Mouse (Mus musculus): Measurements from ENCODE around the gene Eppin.

Gene Eppin

DNA sequence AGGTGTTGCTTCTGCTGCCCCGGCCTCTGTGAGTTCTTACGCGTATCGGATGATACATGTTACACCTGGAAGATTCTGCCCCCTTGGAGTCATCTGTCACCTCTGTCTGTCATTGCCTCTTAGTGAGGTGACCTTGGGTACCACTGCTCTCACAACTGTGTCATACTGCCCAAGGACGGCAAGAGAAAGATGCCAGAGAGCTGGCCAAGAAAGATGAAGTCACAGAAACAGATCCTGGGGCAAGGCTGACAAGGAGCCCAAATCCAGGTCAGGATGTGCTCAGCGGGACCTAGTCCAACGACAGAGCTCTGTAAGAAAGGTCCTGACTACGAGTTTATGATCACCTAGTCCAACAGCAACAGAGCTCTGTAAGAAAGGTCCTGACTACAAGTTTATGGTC lies 33.3 kb downstream of the Eppin start:
- DNase-seq (ENCODE audit: low read depth) = no peak

DNA sequence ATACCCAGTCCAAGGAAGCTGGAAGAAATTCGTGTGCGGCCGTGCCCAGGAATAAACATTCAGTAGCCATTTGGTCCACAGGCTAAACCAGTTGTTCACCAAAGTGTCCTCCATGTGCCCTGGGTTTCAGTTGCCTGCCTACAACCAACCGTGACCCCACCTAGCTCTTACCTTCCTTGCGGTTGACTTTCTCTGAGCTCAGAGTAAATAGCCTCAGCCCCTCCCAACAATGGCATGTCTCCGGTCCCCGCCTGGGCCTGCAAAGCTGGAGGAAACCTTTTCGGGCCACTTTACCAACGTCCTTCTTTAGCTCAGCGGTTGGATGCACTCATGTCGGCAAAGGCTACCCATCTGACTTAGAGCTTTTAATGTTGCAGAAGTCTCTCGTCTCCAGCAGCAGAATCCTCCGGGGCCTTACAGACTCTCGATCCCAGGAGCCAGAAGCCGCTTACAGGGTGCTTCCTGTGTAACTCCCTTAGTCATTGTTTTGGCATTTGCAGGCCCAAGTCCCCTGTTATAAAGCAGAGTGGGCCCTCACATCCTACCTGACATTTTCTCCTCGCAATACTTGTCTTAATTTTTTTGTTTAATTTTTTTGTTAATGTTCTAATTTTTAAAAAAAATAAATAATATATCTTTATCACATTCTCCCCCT lies 34.3 kb downstream of the Eppin start:
- DNase-seq (ENCODE audit: low read depth) = peak; percentile 8

DNA sequence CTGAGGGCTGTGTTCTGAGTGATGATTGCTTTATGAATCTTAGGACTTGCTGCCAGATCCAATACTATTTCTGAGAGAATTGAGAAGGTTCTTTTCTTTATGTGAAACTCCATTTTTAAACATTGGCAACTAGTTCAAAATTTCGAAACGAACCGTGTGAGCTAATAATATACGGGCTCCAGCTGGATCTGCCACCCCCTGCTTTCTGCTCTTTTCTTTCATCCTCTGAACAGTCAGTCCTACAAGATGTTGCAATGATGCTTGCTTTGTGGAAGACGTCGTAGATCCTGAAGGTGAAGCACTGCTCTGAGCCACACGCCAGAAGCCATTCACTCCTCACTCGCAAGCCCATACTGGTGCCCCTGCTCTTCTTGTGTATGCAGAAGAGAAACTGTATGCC lies 35.0 kb downstream of the Eppin start:
- DNase-seq (ENCODE audit: low read depth) = no peak

DNA sequence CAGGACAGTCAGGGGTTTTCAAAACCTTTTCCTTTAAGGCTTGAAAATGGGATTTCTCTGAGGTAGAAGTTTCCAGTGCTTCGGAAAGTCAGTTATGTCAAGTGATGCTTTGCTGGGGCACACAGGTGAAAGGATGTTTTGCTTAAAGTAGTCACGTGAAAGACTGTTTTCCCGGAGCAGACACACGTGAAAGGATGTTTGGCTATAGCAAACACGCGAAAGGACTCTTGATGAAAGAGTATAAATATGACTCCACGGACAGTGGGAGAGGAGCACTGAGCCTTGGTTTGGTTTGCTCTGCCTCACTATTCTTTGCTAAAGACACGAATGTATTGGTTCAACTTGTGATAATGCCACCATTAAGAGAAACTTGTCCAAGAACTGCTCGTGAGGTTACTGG lies 41.9 kb downstream of the Eppin start:
- DNase-seq (ENCODE audit: low read depth) = no peak

DNA sequence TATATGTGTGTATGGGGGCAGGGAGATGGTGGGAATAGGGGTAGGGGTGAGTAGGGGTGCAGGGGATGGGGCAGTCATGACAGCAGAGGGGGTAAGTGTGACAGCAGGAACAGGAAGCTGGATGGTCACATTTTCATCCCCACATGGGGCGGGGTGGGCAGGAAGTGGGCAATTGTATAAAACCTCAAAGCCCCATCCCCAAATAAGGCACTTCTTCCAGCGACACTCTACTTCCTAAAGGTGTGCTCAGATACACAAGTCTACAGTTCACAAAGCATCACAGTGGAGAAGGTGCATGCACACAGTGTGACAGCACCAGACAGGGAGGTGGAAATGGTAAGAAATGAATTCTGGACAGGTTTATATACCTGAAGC lies 42.5 kb downstream of the Eppin start:
- DNase-seq (ENCODE audit: low read depth) = no peak

DNA sequence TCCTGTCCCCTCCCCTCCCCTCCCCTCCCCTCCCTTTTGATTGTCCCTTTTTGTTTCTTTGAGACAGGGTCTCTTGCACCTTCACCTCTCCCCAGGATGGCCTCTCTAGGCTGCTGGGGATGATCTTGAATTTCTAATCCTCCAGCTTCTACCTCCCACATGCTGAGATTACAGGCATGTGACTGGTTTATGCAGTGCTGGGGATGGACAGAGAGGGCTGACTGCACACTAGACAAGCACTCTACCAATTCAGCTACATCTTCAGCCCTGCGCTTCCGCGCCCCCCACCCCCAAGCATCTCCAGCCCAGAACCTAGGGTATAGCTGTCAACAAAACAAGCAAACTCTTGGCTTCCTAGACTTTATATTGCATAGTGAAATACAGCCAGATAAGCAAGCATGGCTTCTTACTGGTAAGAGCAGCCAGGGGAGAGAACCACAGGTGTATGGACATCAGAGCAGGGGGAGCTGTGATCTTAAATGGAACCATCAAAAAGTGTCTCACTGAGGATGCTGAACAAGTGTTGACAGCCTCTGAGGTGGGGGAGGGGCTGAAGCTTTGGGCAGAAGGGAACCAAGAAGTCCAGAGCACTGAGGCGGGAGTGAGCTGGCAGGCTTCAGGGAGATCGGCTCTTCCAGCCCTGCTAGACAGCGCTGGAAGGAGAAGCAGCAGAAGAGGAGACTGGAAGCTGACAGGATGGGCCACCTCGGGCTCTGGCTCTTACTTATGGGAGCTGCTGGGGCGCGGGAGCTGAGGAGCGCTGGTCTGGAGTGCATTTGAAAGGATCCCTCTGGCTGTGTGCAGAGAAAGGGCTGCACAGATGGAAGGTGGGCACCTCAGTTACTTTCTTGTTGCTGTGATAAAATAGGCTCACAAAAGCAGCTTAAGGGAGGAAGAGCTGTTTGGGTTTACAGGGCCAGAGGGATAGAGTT lies 43.2 kb downstream of the Eppin start:
- no peak for DNase-seq (ENCODE audit: low read depth)

DNA sequence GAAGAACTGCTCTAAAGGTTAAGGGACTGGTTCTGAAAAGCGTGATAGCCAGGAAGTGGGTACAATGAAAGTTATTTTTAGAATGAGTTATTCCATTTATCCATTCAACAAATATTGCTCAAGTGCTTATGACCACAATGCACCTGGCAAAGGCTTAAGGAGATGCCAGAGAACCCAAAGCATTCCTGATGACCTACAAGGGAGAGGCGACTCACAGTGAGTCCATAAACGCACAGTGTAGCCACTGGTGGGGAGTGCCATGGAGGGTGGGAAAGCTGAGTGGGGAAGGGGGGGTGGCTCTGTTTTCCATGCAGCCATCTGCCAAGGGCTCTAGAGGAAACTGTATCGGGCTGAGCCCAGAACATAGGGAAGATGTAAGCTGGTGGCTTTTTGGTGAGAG lies 44.1 kb downstream of the Eppin start:
- DNase-seq (ENCODE audit: low read depth) = no peak

DNA sequence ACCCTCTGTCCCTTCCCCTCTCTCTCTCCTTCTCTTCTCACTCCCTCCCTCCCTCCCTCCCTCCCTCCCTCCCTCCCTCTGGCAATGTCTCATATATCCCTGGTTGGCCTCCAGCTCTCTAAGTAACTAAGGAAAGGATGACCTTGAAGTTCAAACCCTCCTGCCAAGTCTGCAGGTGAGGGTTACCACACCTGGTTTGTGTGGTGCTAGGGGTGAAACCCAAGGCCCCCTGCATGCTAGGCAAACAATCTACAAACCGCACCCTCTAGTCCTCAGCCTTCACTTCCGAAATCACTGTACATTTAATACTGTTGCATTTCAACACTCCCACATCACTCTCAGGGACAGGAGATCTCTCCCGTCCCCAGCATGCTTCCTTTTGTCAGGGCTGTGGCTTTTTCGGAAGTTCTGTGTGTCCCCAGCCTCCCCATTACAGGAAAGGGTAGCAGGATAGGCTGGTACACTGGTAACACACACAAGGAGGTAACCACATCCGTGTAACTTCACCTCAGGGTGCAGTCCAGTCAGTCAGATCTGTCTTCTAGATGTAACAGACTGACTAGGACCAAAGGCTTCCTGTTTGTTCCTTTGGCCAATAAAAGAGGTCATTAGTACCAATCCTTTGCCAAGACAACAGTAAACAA lies 48.8 kb downstream of the Eppin start:
- no peak for DNase-seq (ENCODE audit: low read depth)

DNA sequence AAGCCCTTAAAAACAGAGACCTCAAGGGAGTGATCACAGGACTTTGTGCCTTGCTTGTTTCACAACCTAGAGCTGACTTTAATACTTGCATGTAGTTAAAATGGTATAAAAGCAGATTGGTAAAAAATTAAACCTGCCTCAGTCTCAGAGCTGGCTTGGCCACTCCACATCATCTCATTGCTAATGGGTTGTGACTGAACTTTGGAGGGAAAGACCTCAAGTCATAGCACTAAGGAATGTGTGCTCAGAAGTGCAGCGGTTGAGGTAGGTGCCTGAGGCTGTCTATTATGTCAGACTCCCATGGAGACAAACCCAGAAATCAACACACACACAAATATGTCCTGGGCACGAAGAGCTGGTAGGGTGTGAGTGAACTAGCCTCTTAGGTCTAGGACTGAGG lies 49.6 kb downstream of the Eppin start:
- no peak for DNase-seq (ENCODE audit: low read depth)

DNA sequence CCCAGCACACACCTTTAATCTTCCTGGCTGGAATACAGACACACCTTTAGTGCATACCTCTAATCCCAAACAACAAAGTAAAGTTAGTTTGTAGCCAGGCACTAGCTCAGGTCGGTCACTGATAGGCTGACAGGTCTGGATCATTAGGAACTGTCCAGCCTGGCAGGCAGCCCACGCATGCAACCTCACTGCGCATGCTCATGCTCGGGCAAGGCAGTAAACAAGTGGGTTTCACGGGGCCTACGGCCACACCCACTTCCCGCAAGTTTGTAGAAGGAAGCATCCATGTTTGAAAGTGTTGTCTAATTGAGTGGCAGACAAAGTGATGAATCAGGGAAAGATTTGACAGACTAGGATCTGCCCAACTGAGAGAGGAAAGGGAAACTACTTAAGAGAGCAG lies 50.8 kb downstream of the Eppin start:
- DNase-seq (ENCODE audit: low read depth) = no peak

DNA sequence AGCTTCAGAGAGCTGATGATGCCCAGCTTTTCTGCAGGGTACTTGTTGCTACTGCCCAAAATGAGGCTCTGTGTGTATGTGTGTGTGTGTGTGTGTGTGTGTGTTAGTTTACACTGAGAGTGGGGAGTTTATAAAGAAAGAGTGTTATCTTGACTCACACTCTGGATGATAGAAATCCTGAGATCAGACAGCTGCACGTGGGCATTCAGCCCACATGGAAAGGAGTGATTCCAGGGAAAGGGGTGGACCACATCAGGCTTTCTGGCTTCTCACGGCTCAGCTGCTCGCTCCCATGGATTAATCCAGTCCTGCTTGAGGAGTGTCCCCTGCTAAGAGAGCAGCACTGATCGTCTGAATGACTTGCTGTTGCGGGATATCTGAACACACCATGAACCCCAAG lies 51.3 kb downstream of the Eppin start:
- no peak for DNase-seq (ENCODE audit: low read depth)

DNA sequence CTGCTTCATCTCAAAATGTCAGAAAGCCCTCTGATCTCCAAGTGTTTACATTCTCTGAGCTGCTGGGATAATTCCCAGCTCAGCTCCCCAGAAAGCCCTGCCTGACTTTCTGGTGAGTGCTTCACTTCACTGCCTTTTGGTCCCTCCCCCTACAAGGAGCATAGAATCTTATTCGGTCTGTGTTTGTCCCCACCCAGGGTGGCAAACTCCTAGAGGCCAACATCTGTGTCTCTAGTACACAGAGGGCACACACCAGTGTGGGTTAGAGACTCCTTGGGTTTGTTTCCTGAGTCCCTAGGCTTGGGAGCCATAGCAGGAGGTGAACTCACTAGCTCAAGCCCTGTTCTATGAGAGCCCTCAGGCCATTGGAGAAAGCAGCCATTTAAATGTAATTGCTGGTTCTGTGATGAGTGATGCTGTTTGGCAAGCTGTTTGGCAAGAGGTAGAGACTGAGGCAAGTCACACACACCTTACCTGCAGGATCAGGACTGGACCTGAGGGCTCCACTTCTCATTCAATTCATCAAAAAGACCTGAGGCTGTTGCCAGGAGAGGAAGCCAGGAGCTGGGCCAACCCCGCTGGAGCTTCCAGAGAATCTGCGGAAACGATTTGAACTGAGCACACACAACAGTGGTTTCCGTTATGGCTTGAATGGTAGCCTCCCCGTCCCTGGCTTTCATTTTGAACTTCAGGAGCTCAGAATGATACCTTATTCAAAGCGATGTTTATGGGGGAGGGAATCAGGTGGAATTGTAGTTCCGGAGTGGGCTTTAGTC lies 52.6 kb downstream of the Eppin start:
- no peak for DNase-seq (ENCODE audit: low read depth)
